Comparison of ENCODE assay signal across 7 mouse cellular contexts in the genomic region with DNA sequence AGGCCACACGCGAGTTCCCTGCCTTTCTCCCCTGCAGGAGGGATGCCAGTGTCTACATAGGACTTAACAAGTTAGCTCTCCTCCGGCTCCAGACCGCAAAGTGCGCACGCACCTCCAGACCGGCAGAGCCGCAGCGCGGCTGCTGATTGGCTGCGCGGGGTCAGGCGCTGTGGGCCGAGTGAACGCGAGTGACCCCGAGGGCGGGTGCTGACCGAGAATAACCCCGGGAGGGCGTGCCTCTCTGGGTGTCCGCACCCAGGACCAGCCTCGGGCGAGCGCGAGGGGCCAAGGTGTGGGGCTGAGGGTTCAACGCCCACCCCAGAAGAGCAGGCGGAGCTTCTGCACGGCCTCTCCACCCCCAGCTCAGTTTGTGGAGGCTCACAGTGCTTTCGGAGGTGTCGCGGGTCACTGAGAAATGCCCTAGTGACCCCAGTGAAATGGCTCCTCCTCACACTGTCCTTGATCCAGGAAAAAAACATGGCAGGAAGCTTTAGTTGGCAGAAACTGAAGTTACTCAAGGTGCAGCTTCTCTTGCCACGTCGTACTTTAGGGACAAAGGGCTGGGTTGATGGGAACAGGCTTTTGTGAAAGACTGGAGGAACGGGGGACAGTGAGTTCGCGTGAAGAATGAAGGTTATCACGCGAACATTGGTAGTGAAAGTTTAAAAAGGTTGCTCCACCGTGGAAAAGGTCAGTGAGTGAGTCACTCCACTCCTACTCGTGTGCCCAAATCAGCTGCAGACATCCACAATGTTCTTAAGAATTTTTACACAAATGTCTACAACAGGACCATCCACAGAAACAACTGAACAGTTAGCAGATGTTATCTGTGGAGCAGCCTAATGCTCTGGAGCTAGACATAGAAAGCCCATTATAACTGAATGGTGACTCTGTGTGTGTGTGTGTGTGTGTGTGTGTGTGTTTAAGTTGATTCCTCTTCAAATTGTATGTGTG. TPM values are rescaled to one million over a fixed set of nuclear protein-coding genes. Genes with fewer than 3 reads are reported as not detected.
DNase-seq lines count a peak whose midpoint lies in the region; ATAC-seq and TF ChIP-seq lines count a peak whose summit lies in the region.

No protein-coding gene starts in this region.

- intact Hi-C loops in heart, adult 2 months (cut with DNase I): loop anchor here (2.0 kb wide), 1 partner anchor 18 kb away; the partner anchor contains the start of gene Scd1

- H3K27me3 ChIP-seq in embryonic facial prominence, embryonic 13.5 days: no peaks in the 10 kb centered on the region
- H3K27me3 ChIP-seq in heart, adult 2 months (ENCODE audit: control insufficient read depth, insufficient read depth, low read length): no peaks in the 10 kb centered on the region
- H3K27me3 ChIP-seq in kidney, adult 2 months (replicated peaks; ENCODE audit: control insufficient read depth, insufficient read depth, low read length): no peaks in the 10 kb centered on the region
- H3K27me3 ChIP-seq in limb, embryonic 11.5 days (ENCODE audit: control insufficient read depth, insufficient read depth, low read length): no peaks in the 10 kb centered on the region
- no peaks in the 10 kb centered on the region; the same call in 1 of the 2 replicates for H3K27me3 ChIP-seq in midbrain, embryonic 13.5 days
- no peaks in the 10 kb centered on the region for H3K27me3 ChIP-seq in small intestine, adult 2 months (ENCODE audit: control insufficient read depth, insufficient read depth, low read length)

- H3K4me2 ChIP-seq in embryonic facial prominence, embryonic 13.5 days: peak overlapping the region; percentile 64
- H3K4me2 ChIP-seq in limb, embryonic 11.5 days (ENCODE audit: low read depth, severe bottlenecking): peak overlapping the region; percentile 61
- H3K4me2 ChIP-seq in midbrain, embryonic 13.5 days (replicated peaks): peak overlapping the region; percentile 71

- peak; percentile 97 to 98 for DNase-seq in adrenal gland, postnatal 36 days
- peak; percentile 96 to 98 for DNase-seq in heart, adult 2 months
- DNase-seq in kidney, adult 2 months: peak; percentile 97
- DNase-seq in limb, embryonic 11.5 days (ENCODE audit: low spot score): peak; percentile 96

- peak; percentile 64; the same call in 1 of the 2 replicates for TF ChIP-seq EP300 in heart, adult 2 months (IDR thresholded peaks at IDR 0.05; ENCODE audit: insufficient read depth, low read depth, low read length)

- H3K36me3 ChIP-seq in embryonic facial prominence, embryonic 13.5 days: no peaks in the 10 kb centered on the region
- peaks cover 2% of the 10 kb centered on the region; the same call in 1 of the 2 replicates for H3K36me3 ChIP-seq in heart, adult 2 months (ENCODE audit: control insufficient read depth, insufficient read depth, low read length)
- no peaks in the 10 kb centered on the region for H3K36me3 ChIP-seq in kidney, adult 2 months (ENCODE audit: control insufficient read depth, insufficient read depth, low read length)
- H3K36me3 ChIP-seq in limb, embryonic 11.5 days (ENCODE audit: control insufficient read depth, insufficient read depth, low read length): no peaks in the 10 kb centered on the region
- H3K36me3 ChIP-seq in midbrain, embryonic 13.5 days: no peaks in the 10 kb centered on the region
- no peaks in the 10 kb centered on the region for H3K36me3 ChIP-seq in small intestine, adult 2 months (ENCODE audit: control insufficient read depth, insufficient read depth, low read length)

- peak overlapping the region; percentile 92 for H3K27ac ChIP-seq in embryonic facial prominence, embryonic 13.5 days
- peak overlapping the region; percentile 86 for H3K27ac ChIP-seq in heart, adult 2 months
- H3K27ac ChIP-seq in kidney, adult 2 months (ENCODE audit: insufficient read depth, low read depth, low read length): peak overlapping the region; percentile 57
- peak overlapping the region; percentile 75 for H3K27ac ChIP-seq in limb, embryonic 11.5 days (replicated peaks; ENCODE audit: low read depth, low read length)
- H3K27ac ChIP-seq in midbrain, embryonic 13.5 days: peak overlapping the region; percentile 83
- peak overlapping the region; percentile 67 for H3K27ac ChIP-seq in small intestine, adult 2 months (ENCODE audit: insufficient read depth, low read depth, low read length)

- ATAC-seq in embryonic facial prominence, embryonic 13.5 days (ENCODE audit: insufficient number of reproducible peaks, insufficient read depth, low FRiP score, low TSS enrichment, low read depth): peak; percentile 95
- peak; percentile 97 for ATAC-seq in limb, embryonic 11.5 days (ENCODE audit: insufficient number of reproducible peaks, low FRiP score, low TSS enrichment, low read depth)
- peak; percentile 98 for ATAC-seq in midbrain, embryonic 13.5 days

- WGBS in embryonic facial prominence, embryonic 13.5 days: 2% methylated on average over 41 of the region's 41 CpGs
- 5% methylated on average over 41 of the region's 41 CpGs for WGBS in heart, adult 2 months
- WGBS in kidney, adult 2 months: 3% methylated on average over 41 of the region's 41 CpGs
- 6% methylated on average over 41 of the region's 41 CpGs for WGBS in limb, embryonic 11.5 days
- 4% methylated on average over 41 of the region's 41 CpGs for WGBS in midbrain, embryonic 13.5 days
- WGBS in small intestine, adult 2 months: under 1% methylated on average over 41 of the region's 41 CpGs

- H3K9me3 ChIP-seq in embryonic facial prominence, embryonic 13.5 days: no peaks in the 10 kb centered on the region
- H3K9me3 ChIP-seq in limb, embryonic 11.5 days (ENCODE audit: control insufficient read depth, low read length): no peaks in the 10 kb centered on the region
- H3K9me3 ChIP-seq in midbrain, embryonic 13.5 days: no peaks in the 10 kb centered on the region

- peak; percentile 95 for TF ChIP-seq POLR2A in heart, adult 2 months (IDR thresholded peaks at IDR 0.05; ENCODE audit: insufficient read depth, low read depth, low read length)
- peak; percentile 48 for TF ChIP-seq POLR2A in kidney, adult 2 months (IDR thresholded peaks at IDR 0.05; ENCODE audit: low read depth, low read length)
- TF ChIP-seq POLR2A in small intestine, adult 2 months (IDR thresholded peaks at IDR 0.05; ENCODE audit: low read depth, low read length): no peak; the same call in 1 of the 2 replicates

- no peaks in the 10 kb centered on the region for H3K79me2 ChIP-seq in heart, adult 2 months (replicated peaks; ENCODE audit: control insufficient read depth, insufficient read depth, low read length)

- 0 out of 2 replicates have a peak, but pooled peaks have one; percentile 3 for TF ChIP-seq CTCF in heart, adult 2 months (IDR thresholded peaks at IDR 0.05)
- TF ChIP-seq CTCF in kidney, adult 2 months (conservative IDR thresholded peaks at IDR 0.05; ENCODE audit: insufficient read depth, insufficient read length, low read depth, low read length): 0 out of 2 replicates have a peak, but pooled peaks have one; percentile 7
- TF ChIP-seq CTCF in small intestine, adult 2 months (IDR thresholded peaks at IDR 0.05; ENCODE audit: extremely low read depth, insufficient read length, insufficient replicate concordance, low read depth, low read length): no peak

- H3K9ac ChIP-seq in embryonic facial prominence, embryonic 13.5 days: peak overlapping the region; percentile 77
- peak overlapping the region; percentile 43 for H3K9ac ChIP-seq in heart, adult 2 months (ENCODE audit: low read depth, low read length)
- H3K9ac ChIP-seq in limb, embryonic 11.5 days (ENCODE audit: low read length): peak overlapping the region; percentile 51
- peak overlapping the region; percentile 81 for H3K9ac ChIP-seq in midbrain, embryonic 13.5 days (replicated peaks)

- peak overlapping the region; percentile 59 for H3K4me3 ChIP-seq in embryonic facial prominence, embryonic 13.5 days
- H3K4me3 ChIP-seq in heart, adult 2 months: peak overlapping the region; percentile 50
- H3K4me3 ChIP-seq in kidney, adult 2 months (ENCODE audit: insufficient read depth, low read depth, low read length): peak overlapping the region; percentile 48
- H3K4me3 ChIP-seq in limb, embryonic 11.5 days (ENCODE audit: low read depth, low read length): peak overlapping the region; percentile 50
- peak overlapping the region; percentile 62 for H3K4me3 ChIP-seq in midbrain, embryonic 13.5 days (replicated peaks)
- peak overlapping the region; percentile 66 for H3K4me3 ChIP-seq in small intestine, adult 2 months (ENCODE audit: low read depth, low read length)

- peaks cover 20% of the 10 kb centered on the region for H3K4me1 ChIP-seq in embryonic facial prominence, embryonic 13.5 days
- peaks cover 6% of the 10 kb centered on the region for H3K4me1 ChIP-seq in heart, adult 2 months (ENCODE audit: control insufficient read depth, insufficient read depth, low read length)
- peaks cover 9% of the 10 kb centered on the region; the same call in 1 of the 2 replicates for H3K4me1 ChIP-seq in kidney, adult 2 months (ENCODE audit: control insufficient read depth, insufficient read depth, low read length)
- H3K4me1 ChIP-seq in limb, embryonic 11.5 days (ENCODE audit: control insufficient read depth, insufficient read depth, low read length): peaks cover 5% of the 10 kb centered on the region; the same call in 1 of the 2 replicates
- peaks cover 18% of the 10 kb centered on the region for H3K4me1 ChIP-seq in midbrain, embryonic 13.5 days (replicated peaks)
- peaks cover 6% of the 10 kb centered on the region for H3K4me1 ChIP-seq in small intestine, adult 2 months (ENCODE audit: control insufficient read depth, insufficient read depth, insufficient read length, low read length)

RNA-seq across cellular contexts. Expression of gene Scd1, which starts 18.9 kb away (rescaled TPM):
- total RNA-seq in adrenal gland, postnatal 36 days (2021): 1,000 to 10,000 TPM; 2,304 to 4,221 TPM
- polyA plus RNA-seq in embryonic facial prominence, embryonic 13.5 days (2015; fragmentation: Nextera tagmentation; extraction: Ambion mirVana): 6.7 and 9.0 TPM in 2 replicates
- 10 to 100 TPM; 25.9 to 31.7 TPM for total RNA-seq in heart, adult 2 months (2021)
- polyA plus RNA-seq in heart, adult 2 months (2012; rRNA removed): 569 and 1,844 TPM in 2 replicates
- polyA plus RNA-seq in kidney, adult 2 months (2012; rRNA removed): 3,910 and 4,173 TPM in 2 replicates
- polyA plus RNA-seq in limb, embryonic 11.5 days (2014; fragmentation: Nextera tagmentation; extraction: Ambion mirVana): 16.7 and 18.6 TPM in 2 replicates
- 3.5 and 5.0 TPM in 2 replicates for polyA plus RNA-seq in midbrain, embryonic 13.5 days (2015; fragmentation: Nextera tagmentation; extraction: Ambion mirVana)
- polyA plus RNA-seq in small intestine, adult 2 months (2012; rRNA removed): 9.6 and 24.9 TPM in 2 replicates

RNA-seq across cellular contexts. Expression of gene Scd4, which starts 55.9 kb away (rescaled TPM):
- total RNA-seq in adrenal gland, postnatal 36 days (2021): 1 to 10 TPM; 5.1 to 8.5 TPM
- 0.15 and 0.25 TPM in 2 replicates for polyA plus RNA-seq in embryonic facial prominence, embryonic 13.5 days (2015; fragmentation: Nextera tagmentation; extraction: Ambion mirVana)
- 1 to 10 TPM; 4.6 to 6.0 TPM for total RNA-seq in heart, adult 2 months (2021)
- polyA plus RNA-seq in heart, adult 2 months (2012; rRNA removed): 9.0 and 12.6 TPM in 2 replicates
- polyA plus RNA-seq in kidney, adult 2 months (2012; rRNA removed): 0.23 and 0.26 TPM in 2 replicates
- polyA plus RNA-seq in limb, embryonic 11.5 days (2014; fragmentation: Nextera tagmentation; extraction: Ambion mirVana): 0.09 TPM in 1 of 2 replicates, not detected in the other
- polyA plus RNA-seq in midbrain, embryonic 13.5 days (2015; fragmentation: Nextera tagmentation; extraction: Ambion mirVana): 0.08 TPM in 2 replicates
- 0.08 and 0.22 TPM in 2 replicates for polyA plus RNA-seq in small intestine, adult 2 months (2012; rRNA removed)

Comparison
In these comparisons a context has a peak if more than half of its experiments do, and no peak if none do; other contexts are left out.
1. Peak in every context shown above with its lines: DNase-seq, ATAC-seq, H3K4me3 ChIP-seq and H3K27ac ChIP-seq.
2. RNA of gene Scd1, which starts 18.9 kb away (polyA plus RNA-seq): 3,910 to 4,173 TPM in kidney, adult 2 months and 569 to 1,844 TPM in heart, adult 2 months; 16.7 to 18.6 TPM in limb, embryonic 11.5 days, 9.6 to 24.9 TPM in small intestine, adult 2 months, 6.7 to 9.0 TPM in embryonic facial prominence, embryonic 13.5 days and 3.5 to 5.0 TPM in midbrain, embryonic 13.5 days; every median in the first group is over 10 times any median in the second.